Mouse (Mus musculus) ES-E14 (cell line): ENCODE data around the gene Heatr4. TPM values are rescaled to one million over a fixed set of nuclear protein-coding genes. Genes with fewer than 3 reads are reported as not detected.

Experiments
- DNase-seq: peaks from one replicate; pipeline ENCODE4 v3.0.0-alpha.2; 2013; ENCODE audit warnings: low read depth, low spot score
- H3K27ac ChIP-seq: 2 replicates; pipeline ENCODE4 v1.5.1; 2012; ENCODE audit warnings: low read depth, mild to moderate bottlenecking, low read length, moderate library complexity, mixed read lengths; ENCODE audit not compliant: poor library complexity, insufficient read depth, severe bottlenecking
- H3K36me3 ChIP-seq: 2 replicates; pipeline ENCODE4 v1.6.1; 2012; ENCODE audit warnings: mild to moderate bottlenecking, low read length, moderate library complexity, mixed read lengths; ENCODE audit not compliant: control insufficient read depth, poor library complexity, insufficient read depth, severe bottlenecking
- H3K4me1 ChIP-seq, 2 experiments: fragments of 150-350 bp in 1 of 2; sonication (generic) in 1 of 2; 2 replicates each; pipeline ENCODE4 v1.6.1; 2012; ENCODE audit warnings: low read length in 2 of 2, mild to moderate bottlenecking in 1 of 2, mixed read lengths in 1 of 2; ENCODE audit not compliant: control insufficient read depth in 2 of 2, insufficient read depth in 2 of 2, poor library complexity in 1 of 2
- H3K4me3 ChIP-seq, 2 experiments: fragments of 150-350 bp in 1 of 2; sonication (generic) in 1 of 2; 2 replicates each; pipeline ENCODE4 v1.5.1; 2012; ENCODE audit warnings: low read length in 2 of 2, low read depth in 1 of 2, mild to moderate bottlenecking in 1 of 2, mixed read lengths in 1 of 2; ENCODE audit not compliant: insufficient read depth in 1 of 2, poor library complexity in 1 of 2, severe bottlenecking in 1 of 2
- H3K9ac ChIP-seq: 2 replicates; pipeline ENCODE4 v1.6.1; 2012; ENCODE audit warnings: low read depth, mild to moderate bottlenecking, low read length, mixed read lengths; ENCODE audit not compliant: poor library complexity, insufficient read depth, severe bottlenecking
- H3K9me3 ChIP-seq: fragments of 150-350 bp; sonication (generic); 2 replicates; pipeline ENCODE4 v1.6.1; 2012; ENCODE audit warnings: low read depth, mild to moderate bottlenecking, low read length; ENCODE audit not compliant: control insufficient read depth, insufficient read depth
- CHD2 ChIP-seq: IDR thresholded peaks from 2 replicates; pipeline ENCODE4 v1.6.1; 2014; ENCODE audit warnings: mild to moderate bottlenecking, low read depth, low read length, inconsistent platforms
- HCFC1 ChIP-seq: IDR thresholded peaks from 2 replicates; pipeline ENCODE4 v1.6.1; 2012; ENCODE audit warnings: low read length, inconsistent platforms, borderline replicate concordance; ENCODE audit not compliant: insufficient read depth
- MAFK ChIP-seq: IDR thresholded peaks from 2 replicates; pipeline ENCODE4 v1.6.1; 2014; ENCODE audit warnings: mild to moderate bottlenecking, low read depth, low read length, inconsistent platforms; ENCODE audit not compliant: insufficient read depth
- ZC3H11A ChIP-seq: IDR thresholded peaks from 2 replicates; pipeline ENCODE4 v1.6.1; 2012; ENCODE audit warnings: low read depth, mild to moderate bottlenecking, inconsistent platforms, low read length, borderline replicate concordance
- ZNF384 ChIP-seq: IDR thresholded peaks from 2 replicates; pipeline ENCODE4 v1.6.1; 2012; ENCODE audit warnings: low read depth, low read length, inconsistent platforms
- in situ Hi-C, 2 experiments: fragments of 600-800 bp; cut with MboI; formaldehyde crosslinking; loops; one replicate each; pipeline ENCODE4 v1.15.1; 2025; ENCODE audit warnings: low sequenced_read_pairs in 2 of 2, inconsistent platforms in 1 of 2; ENCODE audit not compliant: unreplicated experiment in 2 of 2
- total RNA-seq: library from RNA; depleted of rRNA; stranded (reverse); fragments of 300-350 nt; gene quantifications from 2 replicates; pipeline ENCODE4 v1.2.3, GENCODE M21; 2012; rRNA removed

The Heatr4 gene
- total RNA-seq, 1 experiment = not detected

GRCm38 (mm10) chr12:83920721-83921441, 63.8 kb downstream of the Heatr4 start:
- DNase-seq = peak; percentile 21
- no peaks in the 10 kb centered on the region for H3K9me3 ChIP-seq
- no peak for TF ChIP-seq CHD2
- no peak for TF ChIP-seq MAFK
- TF ChIP-seq ZC3H11A = no peak
- TF ChIP-seq HCFC1 = no peak
- TF ChIP-seq ZNF384 = no peak
- peak overlapping the region; percentile 81 for H3K9ac ChIP-seq
- H3K36me3 ChIP-seq = 0 out of 2 replicates have a peak, but pooled peaks cover 3% of the 10 kb centered on the region
- in situ Hi-C loops = no loop called here
- H3K27ac ChIP-seq = no peak overlapping the region
- no peaks in the 10 kb centered on the region; a peak in 2 of 4 replicates for H3K4me1 ChIP-seq
- H3K4me3 ChIP-seq = peak overlapping the region; percentile 80 to 95

GRCm38 (mm10) chr12:83916884-83917283, 67.8 kb downstream of the Heatr4 start:
- in situ Hi-C loops = no loop called here
- no peak for TF ChIP-seq ZC3H11A
- no peak for TF ChIP-seq CHD2
- no peak for TF ChIP-seq MAFK
- TF ChIP-seq HCFC1 = no peak
- no peak for TF ChIP-seq ZNF384
- Histone ChIP-seq H3K27ac (no peak overlapping the region), H3K4me3 (no peak overlapping the region), H3K4me1 (no peaks in the 10 kb centered on the region), H3K9me3 (no peaks in the 10 kb centered on the region), H3K9ac (no peak overlapping the region), H3K36me3 (0 out of 2 replicates have a peak, but pooled peaks cover 3% of the 10 kb centered on the region)
- no peak for DNase-seq

GRCm38 (mm10) chr12:83914797-83915196, 69.9 kb downstream of the Heatr4 start:
- no peaks in the 10 kb centered on the region for H3K4me1 ChIP-seq
- no peak for TF ChIP-seq MAFK
- TF ChIP-seq ZNF384 = no peak
- TF ChIP-seq ZC3H11A = no peak
- TF ChIP-seq HCFC1 = no peak
- TF ChIP-seq CHD2 = no peak
- H3K4me3 ChIP-seq = no peak overlapping the region
- in situ Hi-C loops = no loop called here
- H3K27ac ChIP-seq = no peak overlapping the region
- DNase-seq = no peak
- H3K9me3 ChIP-seq = no peaks in the 10 kb centered on the region
- H3K9ac ChIP-seq = no peak overlapping the region
- H3K36me3 ChIP-seq = 0 out of 2 replicates have a peak, but pooled peaks cover 3% of the 10 kb centered on the region

DNA sequence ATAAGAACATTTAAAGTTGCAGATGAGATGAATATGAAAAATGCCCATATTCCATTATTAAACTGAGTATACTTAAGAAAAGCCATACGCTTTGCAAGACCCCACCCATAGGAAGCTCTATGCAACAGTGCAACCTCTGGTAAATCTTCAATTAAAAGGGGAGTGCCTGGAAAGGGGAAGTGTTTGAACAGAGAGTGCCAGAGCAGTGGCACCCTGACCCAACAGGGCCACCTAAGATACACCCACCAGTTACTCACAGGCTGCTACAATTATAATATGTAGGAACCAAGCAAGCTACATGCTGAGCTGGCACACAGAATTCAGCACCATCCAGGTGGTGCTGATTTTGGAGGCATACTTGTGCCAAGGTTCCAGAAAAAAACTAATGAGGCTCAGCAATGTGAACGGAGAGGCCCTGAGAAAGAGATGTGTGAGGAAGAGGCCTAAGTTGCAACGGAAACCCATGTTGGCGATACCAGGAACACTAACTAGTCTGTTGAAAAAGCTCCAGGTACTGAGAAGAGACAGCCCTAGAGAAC, 70.4 kb downstream of the Heatr4 start:
- H3K4me1 ChIP-seq = no peaks in the 10 kb centered on the region
- H3K9ac ChIP-seq = no peak overlapping the region
- no peak overlapping the region for H3K27ac ChIP-seq
- no peak for DNase-seq
- TF ChIP-seq HCFC1 (no peak), MAFK (no peak), ZNF384 (no peak), ZC3H11A (no peak), CHD2 (no peak)
- no peak overlapping the region for H3K4me3 ChIP-seq
- H3K9me3 ChIP-seq = no peaks in the 10 kb centered on the region
- in situ Hi-C loops = no loop called here
- H3K36me3 ChIP-seq = 0 out of 2 replicates have a peak, but pooled peaks cover 3% of the 10 kb centered on the region

DNA sequence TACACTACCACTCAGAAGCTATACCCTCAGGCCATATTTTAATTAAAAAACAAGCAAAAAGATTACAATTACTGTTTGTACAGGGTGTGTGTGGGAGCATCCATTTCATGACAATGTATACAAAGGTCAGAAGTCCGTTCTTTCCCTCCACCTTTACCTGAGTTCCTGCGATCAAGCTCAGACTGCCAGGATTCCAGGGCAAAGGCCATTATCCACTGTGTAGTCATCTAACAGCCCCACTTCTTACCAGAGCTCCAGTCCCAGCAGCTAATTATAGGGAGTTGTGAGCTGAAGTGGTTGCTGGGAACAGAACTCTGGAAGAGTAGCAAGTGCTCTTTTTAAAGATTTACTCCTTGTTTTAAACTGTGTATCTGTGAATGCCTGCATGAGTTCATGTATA, 74.2 kb downstream of the Heatr4 start:
- no peak overlapping the region for H3K27ac ChIP-seq
- H3K4me3 ChIP-seq = no peak overlapping the region
- H3K36me3 ChIP-seq = no peaks in the 10 kb centered on the region
- H3K4me1 ChIP-seq = no peaks in the 10 kb centered on the region
- H3K9ac ChIP-seq = no peak overlapping the region
- H3K9me3 ChIP-seq = no peaks in the 10 kb centered on the region
- TF ChIP-seq MAFK (no peak), ZNF384 (no peak), HCFC1 (no peak), CHD2 (no peak), ZC3H11A (no peak)
- in situ Hi-C loops = no loop called here
- DNase-seq = no peak

Other genes with a start within 250 kb of the Heatr4 start
- 0.62 and 1.9 TPM in 2 replicates for gene Papln, start 221.2 kb downstream of the Heatr4 start, total RNA-seq
- gene Numb, start 62.9 kb downstream of the Heatr4 start, total RNA-seq = 17.2 and 18.2 TPM in 2 replicates
- gene Riox1, start 34.2 kb downstream of the Heatr4 start, total RNA-seq = 22.6 and 24.9 TPM in 2 replicates
- 3.7 and 4.1 TPM in 2 replicates for gene Acot2, start 3.0 kb upstream of the Heatr4 start, total RNA-seq
- gene Acot1, start 24.6 kb upstream of the Heatr4 start, total RNA-seq = 10.2 and 19.3 TPM in 2 replicates
- gene Acot4, start 53.5 kb upstream of the Heatr4 start, total RNA-seq = 0.04 and 0.05 TPM in 2 replicates
- gene Gm49366, start 54.1 kb upstream of the Heatr4 start, total RNA-seq = not detected in 2 replicates
- gene Acot3, start 67.3 kb upstream of the Heatr4 start, total RNA-seq = 0.27 and 0.32 TPM in 2 replicates
- gene Acot5, start 84.5 kb upstream of the Heatr4 start, total RNA-seq = not detected in 2 replicates
- 0.36 and 0.58 TPM in 2 replicates for gene Acot6, start 115.8 kb upstream of the Heatr4 start, total RNA-seq
- 3.0 and 3.5 TPM in 2 replicates for gene Dnal1, start 129.5 kb upstream of the Heatr4 start, total RNA-seq
- gene Pnma1, start 163.6 kb upstream of the Heatr4 start, total RNA-seq = 0.80 and 1.5 TPM in 2 replicates
- gene Elmsan1, start 234.0 kb upstream of the Heatr4 start, total RNA-seq = 9.6 and 19.3 TPM in 2 replicates